Mouse (Mus musculus): ENCODE measurements around the gene Slc10a7. TPM values are rescaled to one million over a fixed set of nuclear protein-coding genes. Genes with fewer than 3 reads are reported as not detected.

The Slc10a7 gene
- total RNA-seq, 1 experiment from 2014 or later = 21.1 TPM

DNA sequence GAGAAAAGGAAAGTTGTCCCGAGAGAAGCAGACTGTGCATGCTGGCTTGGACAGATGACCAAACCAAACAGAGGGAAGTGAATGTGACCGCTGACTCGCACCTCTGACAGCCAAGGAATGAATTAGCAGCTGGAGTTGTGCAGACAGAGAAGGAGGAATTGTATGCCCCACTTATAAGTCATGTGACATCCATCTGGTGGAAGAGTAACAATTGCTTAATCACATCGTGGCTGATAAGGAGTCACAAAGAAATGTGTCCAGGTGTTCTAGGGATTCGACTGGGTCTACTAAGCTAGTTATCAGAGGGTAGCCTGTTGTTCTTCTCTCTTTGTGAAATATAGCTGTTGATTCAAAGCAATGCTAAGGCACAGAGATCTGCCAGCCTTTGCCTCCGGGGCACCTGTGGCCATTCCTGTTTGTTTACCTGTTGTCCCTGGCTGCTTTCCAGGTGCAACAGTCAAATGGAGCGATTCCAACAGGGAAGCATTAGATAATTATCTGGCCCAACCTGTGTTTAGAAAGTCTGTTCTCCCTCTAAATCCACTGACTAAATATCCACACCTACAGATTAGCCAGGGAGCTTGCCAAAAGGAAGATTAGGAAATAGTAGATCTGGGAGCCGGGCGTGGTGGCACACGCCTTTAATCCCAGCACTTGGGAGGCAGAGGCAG is 147.7 kb downstream of the Slc10a7 start:
- ATAC-seq (replicated peaks; ENCODE audit: low read depth, poor library complexity, severe bottlenecking) = no peak

DNA sequence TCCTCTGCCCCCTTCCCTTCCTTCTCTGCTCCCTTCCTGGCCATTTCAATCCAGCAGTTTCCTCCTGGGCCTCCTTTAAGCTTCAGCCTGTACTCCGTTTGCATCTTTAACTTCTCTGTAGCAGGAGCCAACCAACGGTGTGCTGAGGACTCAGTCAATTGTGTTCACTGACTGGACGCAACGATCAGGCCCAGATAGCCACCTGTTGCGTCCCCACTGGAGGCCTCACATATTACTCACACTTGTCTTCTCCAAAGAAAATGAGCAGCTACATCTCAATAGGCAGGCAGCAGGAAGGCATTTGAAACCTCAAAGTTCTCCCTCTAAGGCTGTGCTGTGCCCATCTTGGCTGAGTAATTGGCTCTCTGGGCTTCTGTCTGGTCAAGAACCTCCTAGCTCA is 149.0 kb downstream of the Slc10a7 start:
- ATAC-seq (replicated peaks; ENCODE audit: low read depth, poor library complexity, severe bottlenecking) = no peak

DNA sequence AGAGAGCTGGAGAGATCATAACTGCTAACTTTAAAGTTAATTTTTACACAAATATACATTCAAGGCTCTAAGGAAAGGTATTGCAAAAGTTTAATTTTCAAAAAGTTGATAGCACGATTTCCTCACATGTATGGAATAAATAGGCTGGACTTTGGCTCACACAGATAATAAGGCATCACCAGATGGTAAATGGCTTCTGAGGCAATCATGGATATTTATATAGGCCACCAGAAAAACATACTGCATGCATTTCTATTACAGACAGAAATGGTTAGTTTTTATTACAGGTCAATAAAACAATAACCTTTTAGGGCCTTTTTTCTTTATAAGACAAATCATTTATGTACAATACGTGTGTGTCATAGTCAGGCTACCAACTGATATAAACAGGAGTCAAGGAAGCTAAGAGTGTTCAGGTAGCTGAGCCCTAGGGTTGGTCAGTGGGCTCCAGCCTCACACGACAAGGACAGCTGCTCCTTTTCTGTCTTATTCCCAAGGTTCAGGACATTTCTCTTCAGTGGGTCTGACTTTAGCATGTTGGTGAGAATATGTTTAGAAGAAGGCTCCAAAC is 150.6 kb downstream of the Slc10a7 start:
- ATAC-seq (replicated peaks; ENCODE audit: low read depth, poor library complexity, severe bottlenecking) = no peak

DNA sequence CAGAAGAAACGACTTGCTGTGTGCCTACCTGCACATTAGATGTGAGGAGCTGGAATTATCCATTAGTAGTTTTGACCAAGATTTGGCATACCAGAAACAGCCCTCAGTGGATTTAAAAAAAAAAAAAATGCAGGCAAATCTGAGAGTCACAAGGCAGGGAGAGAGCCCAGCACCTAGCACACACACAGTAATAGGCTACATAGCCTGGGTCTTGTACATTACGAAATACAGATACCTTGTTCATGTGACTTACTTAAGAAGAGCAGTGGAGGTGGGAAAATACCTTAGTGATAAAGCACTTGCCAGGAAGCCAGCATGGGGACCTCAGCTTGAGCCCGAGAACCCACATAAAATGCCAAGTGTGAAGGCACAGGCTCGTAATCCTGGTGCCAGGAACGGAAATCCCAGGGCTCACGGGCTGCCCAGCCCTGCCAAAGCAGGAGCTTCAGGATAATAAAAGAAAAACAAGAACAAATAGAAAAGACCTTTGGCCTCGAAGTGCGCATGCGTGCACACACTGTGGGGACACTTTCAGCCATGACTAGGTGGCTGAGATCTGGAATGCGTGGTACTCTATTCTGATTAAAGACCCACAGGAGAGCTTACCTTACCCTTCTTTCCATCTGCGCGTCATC is 155.3 kb downstream of the Slc10a7 start:
- no peak for ATAC-seq (replicated peaks; ENCODE audit: low read depth, poor library complexity, severe bottlenecking)

DNA sequence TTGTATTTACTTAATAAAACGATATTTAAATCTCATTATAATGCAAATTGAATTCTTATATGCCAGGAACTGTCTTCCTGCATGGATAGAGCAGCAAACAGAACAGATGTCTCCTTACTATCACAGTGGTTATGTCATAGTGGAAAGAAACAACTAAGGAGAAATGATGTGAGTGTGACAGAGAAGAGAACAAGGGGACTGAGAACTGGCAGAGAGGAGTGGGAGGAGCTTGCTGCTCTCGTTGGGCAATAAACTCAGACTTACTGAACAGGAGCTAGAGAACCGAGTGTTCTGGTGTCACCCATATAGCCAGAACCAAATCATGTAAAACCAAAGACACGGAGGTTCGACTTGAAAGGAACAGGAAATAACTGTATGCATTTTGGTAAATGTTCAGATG is 158.3 kb downstream of the Slc10a7 start:
- ATAC-seq (replicated peaks; ENCODE audit: low read depth, poor library complexity, severe bottlenecking) = no peak

DNA sequence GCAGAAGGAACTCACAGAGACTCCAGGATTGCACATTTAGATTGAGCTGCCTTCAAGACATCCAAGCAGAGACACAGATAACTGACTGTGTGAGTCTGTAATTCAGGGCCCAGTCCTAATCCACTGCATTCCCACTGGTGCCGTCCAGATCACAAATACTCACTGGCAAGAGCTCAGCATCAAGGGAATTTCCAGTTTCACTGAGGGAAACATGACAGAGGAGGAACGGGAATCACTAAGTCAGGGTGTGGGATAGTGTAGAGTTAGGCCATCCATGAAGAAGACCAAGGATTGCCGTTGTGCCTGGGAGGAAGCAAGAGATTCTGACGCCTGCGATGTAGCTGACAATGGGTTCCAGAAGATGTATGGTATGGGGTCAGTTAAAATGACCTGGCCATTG is 159.1 kb downstream of the Slc10a7 start:
- ATAC-seq (replicated peaks; ENCODE audit: low read depth, poor library complexity, severe bottlenecking) = no peak

DNA sequence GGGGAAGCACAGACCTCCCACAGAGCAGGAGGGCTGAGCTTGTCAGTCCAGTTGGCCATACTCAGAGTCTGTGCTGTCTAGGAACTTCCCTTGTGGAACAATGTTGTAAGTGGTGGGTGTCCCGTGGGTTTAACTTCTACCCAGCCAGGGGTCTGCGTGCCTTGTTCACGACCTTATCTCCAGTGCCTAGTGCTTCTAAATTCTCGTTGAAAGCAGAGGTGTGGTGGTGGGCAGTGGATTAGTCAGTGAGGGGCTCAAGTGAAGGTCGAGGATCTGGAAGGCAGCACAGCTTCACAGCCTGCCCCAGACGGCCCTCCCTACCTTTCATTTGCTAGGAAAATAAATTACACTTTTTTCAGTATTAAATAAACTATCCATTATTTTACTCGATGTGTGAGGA is 161.1 kb downstream of the Slc10a7 start:
- no peak for ATAC-seq (replicated peaks; ENCODE audit: low read depth, poor library complexity, severe bottlenecking)

DNA sequence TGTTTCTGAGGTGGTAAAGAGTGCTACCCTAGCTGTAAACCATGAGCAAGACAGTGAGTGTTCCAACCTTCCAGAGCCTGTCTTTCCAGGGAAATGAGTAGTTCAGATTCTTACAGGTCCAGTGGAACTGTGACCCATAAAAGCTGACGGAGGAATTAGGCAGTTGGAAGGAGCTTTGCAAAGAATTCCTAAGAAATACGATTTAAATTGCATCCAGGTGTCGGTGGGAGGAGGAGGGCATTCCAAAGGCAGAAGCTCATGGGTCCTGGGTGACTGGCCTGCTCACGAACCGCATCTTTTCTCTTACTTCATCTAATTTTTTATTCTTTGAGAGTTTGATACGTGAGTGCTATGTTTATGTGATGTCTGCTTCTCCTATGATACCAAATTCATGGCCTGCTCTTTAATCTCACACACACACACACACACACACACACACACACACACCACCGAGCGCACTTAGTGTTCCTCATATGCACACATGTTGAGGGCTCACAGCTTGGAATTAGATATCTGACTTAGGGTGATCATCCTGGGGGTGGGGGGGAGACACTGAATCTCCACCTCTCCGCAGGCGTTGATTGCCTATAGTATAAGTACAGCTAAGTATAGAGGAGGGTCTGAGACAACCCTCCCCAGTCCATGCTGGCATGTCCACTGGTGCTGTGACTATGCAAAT is 169.5 kb downstream of the Slc10a7 start:
- no peak for ATAC-seq (replicated peaks; ENCODE audit: low read depth, poor library complexity, severe bottlenecking)

DNA sequence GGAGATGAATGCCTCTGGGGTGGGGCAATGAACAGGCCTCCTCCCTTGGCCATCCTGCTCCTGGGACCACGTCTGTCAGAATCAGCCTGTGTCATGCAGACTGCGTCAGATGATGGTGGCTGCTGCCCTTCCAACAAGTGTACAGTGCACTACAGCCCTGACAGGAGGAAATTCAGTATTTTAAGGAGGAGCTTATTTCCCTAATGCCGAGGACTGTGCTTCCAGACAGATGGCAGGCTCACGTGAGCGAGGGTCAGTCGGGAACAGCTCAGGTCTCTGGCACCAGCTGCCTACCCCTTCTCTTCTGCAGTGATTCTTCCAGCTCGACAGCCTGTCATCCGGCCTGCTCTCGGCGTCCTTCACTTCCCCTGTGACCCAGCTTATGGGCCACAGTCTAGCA is 181.6 kb downstream of the Slc10a7 start:
- ATAC-seq (replicated peaks; ENCODE audit: low read depth, poor library complexity, severe bottlenecking) = no peak

DNA sequence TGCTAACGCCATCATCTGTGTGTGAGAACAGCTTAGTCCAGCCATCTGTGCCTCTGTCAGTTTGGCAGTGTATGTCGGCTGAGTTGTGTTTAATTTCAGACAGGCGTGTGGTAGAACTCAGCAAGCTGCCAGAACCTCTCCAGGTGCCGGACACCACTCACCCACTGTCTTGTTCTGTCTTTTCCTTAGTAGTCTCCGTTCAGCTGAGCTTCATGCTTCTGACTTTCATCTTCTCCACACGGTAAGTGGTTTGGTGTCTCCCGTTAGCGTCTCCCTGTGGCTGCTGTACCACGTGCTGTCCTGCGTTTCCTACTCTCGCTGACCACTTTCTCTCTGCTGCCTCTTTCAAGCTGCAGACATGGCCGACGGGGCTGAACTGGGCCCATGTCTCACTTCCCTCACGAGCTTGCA is 189.2 kb downstream of the Slc10a7 start:
- ATAC-seq (replicated peaks; ENCODE audit: low read depth, poor library complexity, severe bottlenecking) = no peak

DNA sequence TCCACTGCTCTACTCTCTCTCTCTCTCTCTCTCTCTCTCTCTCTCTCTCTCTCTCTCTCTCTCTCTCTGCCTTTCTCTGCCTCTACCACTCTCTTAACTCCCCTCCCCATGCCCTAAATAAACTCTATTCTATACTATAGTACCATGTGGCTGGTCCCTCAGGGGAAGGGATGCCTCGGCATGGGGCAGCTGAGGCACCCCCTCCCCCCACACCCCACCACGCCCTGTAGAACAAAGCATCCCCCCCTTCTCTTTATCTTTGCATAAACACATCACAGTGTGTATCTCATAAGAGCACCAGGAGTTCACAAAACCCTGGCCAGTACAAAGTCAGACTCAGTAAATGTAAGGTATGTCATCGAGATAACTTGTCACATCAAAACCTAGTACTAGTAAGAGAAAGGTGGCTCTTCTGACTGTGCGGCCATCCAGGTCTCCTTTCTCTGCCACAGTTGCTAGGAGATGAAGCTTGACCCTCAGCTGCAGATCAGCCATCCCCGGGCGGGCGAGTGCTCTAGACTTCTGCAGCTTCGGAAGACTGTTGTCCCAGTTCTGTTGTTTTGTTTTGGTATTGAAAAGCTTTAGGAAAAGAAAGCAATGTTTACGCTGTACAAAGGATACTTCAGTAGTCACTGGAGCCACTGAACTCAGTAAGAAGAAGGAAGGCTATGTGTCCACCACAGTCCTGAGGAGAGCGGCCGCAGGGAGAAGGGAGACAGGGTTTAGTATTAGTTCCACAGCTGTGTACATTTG is 194.1 kb downstream of the Slc10a7 start:
- ATAC-seq (replicated peaks; ENCODE audit: low read depth, poor library complexity, severe bottlenecking) = no peak

DNA sequence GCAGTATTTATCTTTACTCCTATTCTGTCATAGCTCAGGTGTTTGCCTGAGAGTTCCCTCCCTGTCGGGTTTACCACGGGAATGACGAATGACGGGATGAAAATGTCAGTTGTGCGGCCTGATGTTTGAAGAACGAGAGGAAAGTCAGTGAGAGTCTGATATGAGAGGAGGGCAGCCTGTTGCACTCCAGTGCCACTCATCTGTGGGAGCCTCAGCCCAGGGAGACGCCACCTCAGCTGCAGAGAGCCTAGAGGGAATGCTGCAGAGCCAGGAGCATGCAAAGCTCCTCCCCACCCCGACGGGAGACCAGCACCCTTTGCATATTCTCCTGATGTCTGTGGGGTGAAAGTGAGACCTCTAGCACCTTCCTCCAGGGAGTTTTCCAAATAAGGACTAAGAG is 196.8 kb downstream of the Slc10a7 start:
- ATAC-seq (replicated peaks; ENCODE audit: low read depth, poor library complexity, severe bottlenecking) = no peak

DNA sequence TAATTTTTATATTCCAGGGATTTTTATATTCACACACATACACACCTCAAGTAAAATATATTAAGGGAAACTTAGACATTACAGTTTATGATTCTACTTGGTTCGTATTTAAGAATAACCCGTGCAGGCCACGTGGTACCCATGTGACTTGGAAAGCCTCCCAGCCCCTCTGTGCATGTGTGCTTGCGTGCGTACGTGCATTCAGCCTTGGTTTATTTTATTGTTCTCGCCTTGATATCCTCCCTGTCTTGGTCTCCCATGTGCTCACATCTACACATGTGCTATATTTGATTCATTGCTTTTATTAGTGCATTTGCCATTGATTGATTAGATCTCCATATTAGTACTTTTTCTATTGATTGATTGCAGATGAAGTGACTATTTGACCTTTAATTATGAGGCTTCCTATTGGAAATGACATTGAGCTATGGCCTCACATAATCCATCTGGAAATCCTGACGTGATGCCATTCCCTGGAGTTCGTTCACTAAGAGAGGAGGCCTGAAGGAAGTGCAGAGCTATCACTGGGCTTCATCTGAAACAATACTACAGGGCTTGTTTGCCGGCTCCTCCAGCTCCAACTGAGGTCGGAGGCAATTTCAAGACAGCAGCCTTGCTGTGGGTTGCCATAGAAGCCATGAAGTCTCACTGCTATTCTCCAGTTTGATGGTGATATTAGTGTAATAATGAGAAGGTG is 200.9 kb downstream of the Slc10a7 start:
- no peak for ATAC-seq (replicated peaks; ENCODE audit: low read depth, poor library complexity, severe bottlenecking)

DNA sequence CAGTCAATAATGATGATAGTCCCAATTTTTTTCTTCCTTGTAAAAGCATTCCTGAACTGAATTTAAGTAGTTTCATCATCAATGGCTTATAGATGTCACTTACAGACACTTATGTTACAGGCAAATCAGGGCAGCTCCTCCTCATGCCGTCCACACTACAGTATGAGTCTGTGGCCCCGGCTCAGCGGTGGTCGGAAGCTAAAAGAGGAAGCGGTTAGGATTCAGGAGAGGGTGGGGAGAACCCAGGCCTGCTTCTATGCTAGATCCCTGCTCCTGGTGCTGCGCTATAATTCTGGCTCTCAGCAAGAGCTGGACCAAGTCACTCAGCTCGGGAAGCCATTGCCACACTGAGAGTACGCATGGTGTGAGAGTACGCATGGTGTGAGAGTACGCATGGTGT is 201.8 kb downstream of the Slc10a7 start:
- ATAC-seq (replicated peaks; ENCODE audit: low read depth, poor library complexity, severe bottlenecking) = peak; percentile 100

DNA sequence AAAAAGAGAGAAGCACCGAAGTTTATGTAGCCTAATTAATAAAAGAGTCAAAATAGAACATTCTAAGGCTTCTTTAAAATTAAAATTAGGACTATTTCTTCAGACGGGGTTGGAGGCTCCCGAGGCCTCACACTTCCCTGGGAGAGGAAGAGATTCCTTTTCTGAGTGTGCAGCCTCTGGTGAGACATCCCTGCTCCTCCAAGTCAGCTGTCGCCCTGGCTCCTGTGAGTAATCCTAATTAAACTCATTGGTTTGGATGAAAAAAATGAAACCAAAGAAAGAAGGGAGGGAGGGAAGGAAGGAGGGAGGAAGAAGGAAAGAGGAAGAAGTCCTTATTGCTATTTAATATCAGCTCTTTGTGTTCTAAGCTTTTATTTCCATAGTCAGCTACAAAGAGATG is 205.7 kb downstream of the Slc10a7 start:
- no peak for ATAC-seq (replicated peaks; ENCODE audit: low read depth, poor library complexity, severe bottlenecking)

DNA sequence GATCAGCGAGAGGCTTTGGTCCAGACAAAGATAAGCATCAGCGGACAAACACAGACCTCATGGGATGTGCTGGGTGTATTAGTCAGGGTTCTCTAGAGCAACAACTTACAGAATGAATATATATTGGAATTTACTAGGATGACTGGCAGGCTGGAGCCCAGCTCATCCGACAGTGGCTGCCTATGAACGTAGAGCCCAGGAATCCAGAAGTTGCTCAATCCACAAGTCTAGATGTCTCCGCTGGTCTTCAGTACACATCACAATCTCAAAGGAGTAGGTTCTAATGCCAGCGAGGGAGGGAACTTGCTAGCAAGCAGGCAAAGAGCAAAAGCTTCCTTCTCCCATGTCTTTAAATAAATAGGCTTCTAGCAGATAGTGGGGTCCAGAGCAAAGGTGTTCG is 207.4 kb downstream of the Slc10a7 start:
- ATAC-seq (replicated peaks; ENCODE audit: low read depth, poor library complexity, severe bottlenecking) = no peak

DNA sequence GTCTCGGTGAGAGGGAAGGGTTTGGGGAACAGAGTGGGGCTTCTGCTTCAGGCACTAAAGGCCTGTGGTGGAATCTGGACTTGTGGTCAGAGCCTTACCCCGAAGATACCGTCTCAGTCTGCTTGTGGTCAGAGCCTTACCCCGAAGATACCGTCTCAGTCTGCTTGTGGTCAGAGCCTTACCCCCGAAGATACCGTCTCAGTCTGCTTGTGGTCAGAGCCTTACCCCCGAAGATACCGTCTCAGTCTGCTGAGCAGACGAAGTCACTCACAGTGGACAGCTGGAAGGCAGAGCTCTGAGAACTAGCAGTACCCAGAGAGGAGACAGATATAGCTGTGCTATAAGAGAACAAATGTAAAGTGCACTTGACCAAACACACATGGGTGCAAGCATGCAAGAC is 208.0 kb downstream of the Slc10a7 start:
- ATAC-seq (replicated peaks; ENCODE audit: low read depth, poor library complexity, severe bottlenecking) = peak; percentile 97

DNA sequence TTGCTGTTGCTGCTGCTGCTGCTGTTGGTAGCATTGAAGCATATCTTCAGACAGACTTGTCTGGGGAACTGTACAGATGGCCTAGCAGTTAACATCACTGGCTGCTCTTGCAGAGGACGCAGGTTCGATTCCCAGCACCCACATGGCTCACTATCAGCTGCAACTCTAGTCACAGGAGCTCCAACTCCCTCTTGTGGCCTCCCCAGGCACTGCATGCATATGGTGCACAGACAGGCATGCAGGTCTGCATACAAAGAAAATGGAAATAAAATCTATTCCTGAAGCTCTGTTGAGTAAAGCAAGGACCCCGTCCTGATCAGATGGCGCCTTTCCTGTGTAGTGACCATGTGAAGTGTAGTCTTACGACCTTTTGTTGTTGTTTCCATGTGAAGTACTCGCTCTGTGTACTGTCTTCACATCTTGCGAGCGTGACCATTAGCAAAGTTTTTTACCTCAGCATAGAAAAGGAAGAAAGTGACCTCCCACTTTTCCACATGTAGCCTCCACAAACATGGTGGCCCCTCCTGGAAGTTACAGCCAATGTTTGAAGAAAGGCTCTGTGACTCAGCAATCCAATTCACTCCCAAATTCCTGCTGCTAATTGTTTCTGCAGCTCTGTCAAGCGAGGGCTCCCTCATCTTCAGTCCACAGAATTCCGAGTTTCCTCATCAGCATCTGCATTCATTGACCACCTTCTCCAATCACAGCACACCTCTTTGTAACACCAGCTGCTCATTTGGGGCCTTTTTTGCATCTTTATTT is 210.3 kb downstream of the Slc10a7 start:
- no peak for ATAC-seq (replicated peaks; ENCODE audit: low read depth, poor library complexity, severe bottlenecking)

DNA sequence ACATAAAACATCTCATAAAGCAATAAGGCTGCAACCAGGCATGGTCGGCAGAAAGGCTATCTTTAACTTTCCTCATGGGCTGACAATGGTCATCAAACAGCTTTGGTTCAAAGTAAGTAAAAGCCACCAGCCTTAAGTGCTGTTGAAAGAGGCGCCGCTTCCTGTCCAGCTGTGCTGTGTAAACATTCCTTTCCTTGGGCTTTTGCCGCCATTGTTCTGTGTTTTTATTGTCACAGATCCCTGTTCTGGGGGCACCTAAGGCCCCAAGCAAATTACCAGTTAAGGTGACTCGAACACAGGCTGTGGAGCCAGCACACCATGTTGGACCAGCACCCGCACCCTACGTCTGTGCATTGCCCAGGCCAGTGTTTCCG is 210.9 kb downstream of the Slc10a7 start:
- no peak for ATAC-seq (replicated peaks; ENCODE audit: low read depth, poor library complexity, severe bottlenecking)
